Mouse (Mus musculus) myocyte (in vitro differentiated cells): ENCODE data around the gene Ano1. TPM values are rescaled to one million over a fixed set of nuclear protein-coding genes. Genes with fewer than 3 reads are reported as not detected.

Source experiments
- H3K27me3 ChIP-seq: one replicate; pipeline ENCODE4 v1.6.1; 2011; ENCODE audit not compliant: control insufficient read depth, insufficient read depth, insufficient read length
- H3K36me3 ChIP-seq: one replicate; pipeline ENCODE4 v1.6.1; 2011; ENCODE audit not compliant: control insufficient read depth, insufficient read depth
- H3K4me2 ChIP-seq: one replicate; pipeline ENCODE4 v1.6.1; 2011; ENCODE audit warnings: low read depth, control low read depth
- H3K4me3 ChIP-seq: one replicate; pipeline ENCODE4 v1.5.1; 2011; ENCODE audit warnings: mild to moderate bottlenecking, control low read depth, moderate library complexity
- H3K79me2 ChIP-seq: one replicate; pipeline ENCODE4 v1.6.1; 2011; ENCODE audit not compliant: control insufficient read depth, insufficient read depth
- H3ac ChIP-seq: one replicate; pipeline ENCODE4 v1.6.1; 2011; ENCODE audit not compliant: control insufficient read depth, insufficient read length
- CEBPB ChIP-seq: IDR thresholded peaks from 2 replicates; pipeline ENCODE4 v1.6.1; 2011; ENCODE audit warnings: mild to moderate bottlenecking, moderate library complexity; ENCODE audit not compliant: poor library complexity, insufficient read depth, severe bottlenecking
- E2F4 ChIP-seq: IDR thresholded peaks from one replicate; pipeline ENCODE4 v1.6.1; 2011; ENCODE audit warnings: mild to moderate bottlenecking, control low read depth, moderate library complexity; ENCODE audit not compliant: insufficient read depth
- MAX ChIP-seq: IDR thresholded peaks from one replicate; pipeline ENCODE4 v1.6.1; 2011; ENCODE audit warnings: low read depth, mild to moderate bottlenecking, control low read depth
- MYOD1 ChIP-seq, 3 experiments: IDR thresholded peaks; one replicate each; pipeline ENCODE4 v1.6.1; 2011; ENCODE audit warnings: control low read depth in 2 of 3, low read depth in 2 of 3, mild to moderate bottlenecking in 2 of 3, moderate library complexity in 1 of 3; ENCODE audit not compliant: insufficient read length in 2 of 3, control insufficient read depth in 1 of 3
- MYOG ChIP-seq, 3 experiments: IDR thresholded peaks; one replicate each; pipeline ENCODE4 v1.6.1; 2011; ENCODE audit warnings: control low read depth in 2 of 3, low read depth in 2 of 3, mild to moderate bottlenecking in 2 of 3; ENCODE audit not compliant: insufficient read length in 2 of 3, control insufficient read depth in 1 of 3, insufficient read depth in 1 of 3
- POLR2A ChIP-seq: IDR thresholded peaks from one replicate; pipeline ENCODE4 v1.6.1; 2011; ENCODE audit warnings: low read depth, mild to moderate bottlenecking, control low read depth, moderate library complexity; ENCODE audit not compliant: insufficient read length
- POLR2AphosphoS2 ChIP-seq: IDR thresholded peaks from one replicate; pipeline ENCODE4 v1.6.1; 2011; ENCODE audit warnings: low read depth, control low read depth; ENCODE audit not compliant: insufficient read length
- REST ChIP-seq: IDR thresholded peaks from one replicate; pipeline ENCODE4 v1.6.1; 2011; ENCODE audit warnings: mild to moderate bottlenecking, control low read depth, moderate library complexity; ENCODE audit not compliant: insufficient read depth, insufficient read length
- SRF ChIP-seq: IDR thresholded peaks from one replicate; pipeline ENCODE4 v1.6.1; 2011; ENCODE audit warnings: low read depth; ENCODE audit not compliant: control insufficient read depth, insufficient read length
- TCF12 ChIP-seq: IDR thresholded peaks from one replicate; pipeline ENCODE4 v1.6.1; 2011; ENCODE audit warnings: mild to moderate bottlenecking, control low read depth; ENCODE audit not compliant: poor library complexity, insufficient read depth, severe bottlenecking
- TCF3 ChIP-seq: IDR thresholded peaks from one replicate; pipeline ENCODE4 v1.6.1; 2011; ENCODE audit warnings: low read depth, control low read depth; ENCODE audit not compliant: insufficient read length
- USF1 ChIP-seq: IDR thresholded peaks from one replicate; pipeline ENCODE4 v1.6.1; 2011; ENCODE audit warnings: low read depth, mild to moderate bottlenecking, control low read depth, moderate library complexity
- polyA plus RNA-seq: library from polyadenylated mRNA; unstranded; fragments of >200 nt; fragmentation: generic; extraction: Trizol; gene quantifications from one replicate; pipeline ENCODE4 v1.2.1, GENCODE M21; 2012; ENCODE audit warnings: missing spikeins

Gene Ano1
- polyA plus RNA-seq, 1 experiment, result 2.2 TPM

DNA sequence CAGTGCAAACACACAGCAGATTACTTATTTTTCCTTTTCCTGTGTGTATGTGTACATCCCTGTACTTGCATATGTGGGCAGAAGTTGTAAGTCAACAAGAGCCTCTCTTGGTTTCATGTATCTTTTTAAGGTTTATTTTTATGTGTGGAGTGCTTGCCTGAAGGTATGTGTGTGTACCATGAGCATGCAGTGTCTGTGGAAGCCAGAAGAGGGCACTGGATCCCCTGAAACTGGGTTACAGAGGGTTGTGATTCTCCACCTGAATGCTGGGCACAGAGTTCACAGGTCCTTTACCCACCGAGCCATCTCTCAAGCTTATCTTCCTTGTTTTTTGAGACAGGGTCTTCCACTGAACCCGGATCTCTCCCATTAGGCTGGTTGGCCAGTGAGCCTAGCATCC is 81.9 kb downstream of the Ano1 start:
- H3K27me3 ChIP-seq, result no peaks in the 10 kb centered on the region
- H3K79me2 ChIP-seq, result no peaks in the 10 kb centered on the region
- H3K4me2 ChIP-seq, result no peak overlapping the region
- no peak overlapping the region for H3K4me3 ChIP-seq
- no peak overlapping the region for H3ac ChIP-seq
- TF ChIP-seq MYOD1 (IDR thresholded peaks at IDR 0.05; ENCODE audit: control insufficient read depth in 1 of 3, insufficient read length in 2 of 3, low read depth in 2 of 3), result no peak
- no peaks in the 10 kb centered on the region for H3K36me3 ChIP-seq

DNA sequence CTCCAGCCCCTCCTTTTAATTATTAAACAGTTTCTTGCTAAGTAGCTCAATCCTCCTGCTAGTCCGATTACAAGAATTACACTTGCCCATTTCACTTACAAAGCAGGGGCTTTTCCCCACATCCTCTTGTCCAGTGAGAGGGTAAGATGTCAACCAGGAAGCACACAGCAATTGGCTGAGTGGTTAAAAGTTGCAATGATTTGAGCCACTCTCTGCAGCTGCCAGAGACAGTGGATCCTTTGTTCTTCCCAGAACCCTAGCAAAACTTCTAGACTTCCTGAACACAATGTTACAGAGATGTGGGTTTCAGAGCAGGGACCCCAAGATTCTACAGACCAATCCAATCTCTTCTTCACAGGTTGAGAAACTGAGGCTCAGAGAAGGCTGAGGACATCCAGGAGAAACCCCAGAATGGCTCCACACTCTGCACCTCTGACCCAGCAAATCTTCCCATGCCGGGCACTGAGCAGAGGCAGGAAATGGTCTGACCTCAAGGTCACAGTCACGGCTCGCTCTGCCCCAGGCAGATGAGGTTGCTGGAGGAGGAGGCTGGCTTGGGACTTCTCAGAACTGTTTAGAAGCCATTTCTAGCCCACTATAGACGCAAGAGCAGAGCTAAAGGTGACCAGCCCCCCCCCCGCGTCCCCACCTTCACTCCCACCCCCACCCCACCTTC is 83.0 kb downstream of the Ano1 start:
- Histone ChIP-seq H3K79me2 (no peaks in the 10 kb centered on the region), H3K4me2 (no peak overlapping the region), H3ac (no peak overlapping the region), H3K36me3 (no peaks in the 10 kb centered on the region), H3K27me3 (no peaks in the 10 kb centered on the region), H3K4me3 (no peak overlapping the region)
- no peak for TF ChIP-seq SRF
- TF ChIP-seq REST, result no peak
- TF ChIP-seq MYOG (IDR thresholded peaks at IDR 0.05; ENCODE audit: control insufficient read depth in 1 of 3, insufficient read depth in 1 of 3, insufficient read length in 2 of 3, low read depth in 2 of 3), result no peak
- no peak for TF ChIP-seq MAX
- TF ChIP-seq MYOD1 (IDR thresholded peaks at IDR 0.05; ENCODE audit: control insufficient read depth in 1 of 3, insufficient read length in 2 of 3, low read depth in 2 of 3), result no peak
- TF ChIP-seq CEBPB, result no peak
- no peak for TF ChIP-seq E2F4
- TF ChIP-seq POLR2A, result no peak
- no peak for TF ChIP-seq USF1
- TF ChIP-seq TCF3, result no peak
- no peak for TF ChIP-seq TCF12
- TF ChIP-seq POLR2AphosphoS2, result no peak

DNA sequence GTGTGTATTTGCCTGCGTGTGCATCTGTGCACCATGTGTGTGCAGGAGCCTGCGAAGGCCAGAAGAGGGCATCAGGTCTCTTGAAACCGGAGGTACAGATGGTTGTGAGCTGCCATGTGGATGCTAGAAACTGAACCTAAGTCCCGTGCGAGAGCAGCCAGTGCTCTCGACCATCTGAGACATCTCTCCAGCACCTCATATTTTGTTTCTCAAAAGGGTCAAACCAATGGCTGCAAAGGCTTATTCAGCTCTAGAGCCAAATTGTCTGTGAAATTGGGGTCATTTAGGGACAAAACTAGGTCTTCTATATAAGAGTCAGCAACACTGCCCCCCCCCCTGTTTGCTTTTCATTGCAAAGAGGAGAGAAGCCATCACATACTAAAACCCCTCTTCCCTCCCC is 84.7 kb downstream of the Ano1 start:
- no peak overlapping the region for H3K4me2 ChIP-seq
- H3K79me2 ChIP-seq, result no peaks in the 10 kb centered on the region
- no peak for TF ChIP-seq MYOG (IDR thresholded peaks at IDR 0.05; ENCODE audit: control insufficient read depth in 1 of 3, insufficient read depth in 1 of 3, insufficient read length in 2 of 3, low read depth in 2 of 3)
- TF ChIP-seq TCF12, result no peak
- no peak for TF ChIP-seq MYOD1 (IDR thresholded peaks at IDR 0.05; ENCODE audit: control insufficient read depth in 1 of 3, insufficient read length in 2 of 3, low read depth in 2 of 3)
- TF ChIP-seq TCF3, result no peak
- TF ChIP-seq POLR2A, result no peak
- no peak for TF ChIP-seq SRF
- TF ChIP-seq POLR2AphosphoS2, result no peak
- no peak for TF ChIP-seq USF1
- no peak for TF ChIP-seq CEBPB
- TF ChIP-seq REST, result no peak
- no peak for TF ChIP-seq MAX
- no peak for TF ChIP-seq E2F4
- H3K36me3 ChIP-seq, result no peaks in the 10 kb centered on the region
- H3K27me3 ChIP-seq, result no peaks in the 10 kb centered on the region
- H3ac ChIP-seq, result no peak overlapping the region
- H3K4me3 ChIP-seq, result no peak overlapping the region

DNA sequence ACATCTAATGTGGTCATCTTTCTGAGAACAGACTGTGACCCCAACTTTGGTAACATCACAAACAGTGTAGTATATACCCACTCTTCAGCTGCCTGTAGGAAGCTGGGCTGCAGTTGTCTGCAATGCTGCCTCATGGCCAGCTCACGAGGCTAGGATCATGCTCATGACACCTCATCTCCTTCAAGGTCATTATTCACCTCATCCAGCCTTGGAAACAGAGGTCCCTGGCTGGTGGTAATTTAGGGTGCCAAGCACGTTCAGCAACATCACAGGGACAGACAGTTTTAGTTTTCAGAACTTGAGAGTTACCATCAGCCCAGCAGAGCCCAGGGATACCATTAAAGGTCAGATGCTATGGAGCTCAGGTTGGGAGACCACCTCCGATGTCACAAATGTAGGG is 86.2 kb downstream of the Ano1 start:
- TF ChIP-seq USF1 (no peak), TCF3 (no peak), MAX (no peak), POLR2AphosphoS2 (no peak), SRF (no peak), POLR2A (no peak), REST (no peak), TCF12 (no peak), MYOG (IDR thresholded peaks at IDR 0.05; ENCODE audit: control insufficient read depth in 1 of 3, insufficient read depth in 1 of 3, insufficient read length in 2 of 3, low read depth in 2 of 3) (no peak), MYOD1 (IDR thresholded peaks at IDR 0.05; ENCODE audit: control insufficient read depth in 1 of 3, insufficient read length in 2 of 3, low read depth in 2 of 3) (no peak), CEBPB (no peak), E2F4 (no peak)
- Histone ChIP-seq H3K36me3 (no peaks in the 10 kb centered on the region), H3K4me3 (no peak overlapping the region), H3K79me2 (no peaks in the 10 kb centered on the region), H3K4me2 (no peak overlapping the region), H3K27me3 (no peaks in the 10 kb centered on the region), H3ac (no peak overlapping the region)

DNA sequence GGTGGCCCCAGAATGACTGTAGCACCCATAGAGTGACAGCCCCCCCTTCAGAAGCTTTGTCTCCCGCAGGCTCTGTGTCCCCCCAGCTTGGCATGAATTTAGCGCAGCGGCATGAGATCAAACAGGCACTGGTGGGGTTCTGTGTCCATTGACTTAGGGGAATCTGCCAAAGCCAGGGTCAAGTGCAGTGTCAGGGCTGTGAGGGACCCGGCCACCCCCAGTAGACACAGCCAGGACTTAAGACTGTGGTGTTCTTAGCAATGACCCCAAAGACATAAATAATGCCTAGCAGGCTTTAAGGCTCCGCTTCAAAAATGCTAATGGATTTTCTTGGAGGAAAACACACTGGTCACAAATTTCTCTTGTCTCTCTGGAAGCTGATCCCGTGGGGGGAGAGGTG is 88.2 kb downstream of the Ano1 start:
- H3K36me3 ChIP-seq, result no peaks in the 10 kb centered on the region
- no peaks in the 10 kb centered on the region for H3K27me3 ChIP-seq
- H3ac ChIP-seq, result no peak overlapping the region
- H3K4me3 ChIP-seq, result no peak overlapping the region
- H3K79me2 ChIP-seq, result no peaks in the 10 kb centered on the region
- TF ChIP-seq TCF12 (no peak), MYOG (IDR thresholded peaks at IDR 0.05; ENCODE audit: control insufficient read depth in 1 of 3, insufficient read depth in 1 of 3, insufficient read length in 2 of 3, low read depth in 2 of 3) (no peak), MAX (no peak), CEBPB (no peak), POLR2A (no peak), MYOD1 (IDR thresholded peaks at IDR 0.05; ENCODE audit: control insufficient read depth in 1 of 3, insufficient read length in 2 of 3, low read depth in 2 of 3) (no peak), POLR2AphosphoS2 (no peak), E2F4 (no peak), USF1 (no peak), REST (no peak)
- no peak overlapping the region for H3K4me2 ChIP-seq
